Mouse (Mus musculus) T-helper 2 cell (primary cell): ENCODE measurements around the gene Kcnd3.

Experiments
- in situ Hi-C: fragments of 300-600 bp; cut with MboI, MseI; formaldehyde crosslinking; loops from one replicate; pipeline ENCODE4 v1.15.1; 2025; ENCODE audit warnings: high pct_unique_total_duplicates

The Kcnd3 gene

GRCm38 (mm10) chr3:105451627-105452555 lies at the start of gene Kcnd3:
Kcnd3 (plus strand) TSS chr3:105452330.
- in situ Hi-C loops, result no loop called here

- in situ Hi-C loops, result no loop called here
Observed at GRCm38 (mm10) chr3:105402676-105403075, 49.5 kb upstream of the Kcnd3 start.

GRCm38 (mm10) chr3:105403410-105404076 lies 48.6 kb upstream of the Kcnd3 start:
- in situ Hi-C loops, result no loop called here

GRCm38 (mm10) chr3:105404077-105404446 lies 48.1 kb upstream of the Kcnd3 start:
- in situ Hi-C loops, result no loop called here

GRCm38 (mm10) chr3:105405516-105405915 lies 46.6 kb upstream of the Kcnd3 start:
- in situ Hi-C loops, result no loop called here

GRCm38 (mm10) chr3:105406036-105406435 lies 46.1 kb upstream of the Kcnd3 start:
- in situ Hi-C loops, result no loop called here

- in situ Hi-C loops, result no loop called here
Observed at GRCm38 (mm10) chr3:105408211-105408610, 43.9 kb upstream of the Kcnd3 start.

GRCm38 (mm10) chr3:105410810-105411209 lies 41.3 kb upstream of the Kcnd3 start:
- in situ Hi-C loops, result no loop called here

- in situ Hi-C loops, result no loop called here
Observed at GRCm38 (mm10) chr3:105411776-105412175, 40.4 kb upstream of the Kcnd3 start.

- in situ Hi-C loops, result no loop called here
Observed at GRCm38 (mm10) chr3:105412229-105412628, 39.9 kb upstream of the Kcnd3 start.

GRCm38 (mm10) chr3:105412681-105413080 lies 39.4 kb upstream of the Kcnd3 start:
- in situ Hi-C loops, result no loop called here

GRCm38 (mm10) chr3:105418441-105418840 lies 33.7 kb upstream of the Kcnd3 start:
- in situ Hi-C loops, result no loop called here

GRCm38 (mm10) chr3:105422391-105422790 lies 29.7 kb upstream of the Kcnd3 start:
- in situ Hi-C loops, result loop anchor here (10.0 kb wide), 1 partner anchor 312 kb away; no protein-coding TSS in a partner anchor

GRCm38 (mm10) chr3:105423427-105423826 lies 28.7 kb upstream of the Kcnd3 start:
- in situ Hi-C loops, result loop anchor here (10.0 kb wide), 1 partner anchor 311 kb away; no protein-coding TSS in a partner anchor

GRCm38 (mm10) chr3:105428586-105428985 lies 23.5 kb upstream of the Kcnd3 start:
- in situ Hi-C loops, result loop anchor here (10.0 kb wide), 1 partner anchor 306 kb away; no protein-coding TSS in a partner anchor

- in situ Hi-C loops, result no loop called here
Observed at GRCm38 (mm10) chr3:105436383-105436782, 15.7 kb upstream of the Kcnd3 start.

GRCm38 (mm10) chr3:105436971-105437370 lies 15.2 kb upstream of the Kcnd3 start:
- in situ Hi-C loops, result no loop called here

- in situ Hi-C loops, result no loop called here
Observed at GRCm38 (mm10) chr3:105440873-105441495, 11.1 kb upstream of the Kcnd3 start.

- in situ Hi-C loops, result no loop called here
Observed at GRCm38 (mm10) chr3:105450641-105451470, 1.3 kb upstream of the Kcnd3 start.

GRCm38 (mm10) chr3:105452556-105453213 lies 555 bp downstream of the Kcnd3 start:
- in situ Hi-C loops, result no loop called here
